Mouse (Mus musculus): ENCODE measurements around the gene Ndst2.

Gene Ndst2

GRCm38 (mm10) chr14:20733952-20734774, at the start of gene Ndst2:
Gene Ndst2, minus strand, starts transcription at chr14:20734562.
- in situ Hi-C loops (cut with MboI, MseI) = no loop called here

GRCm38 (mm10) chr14:20783526-20783925, 49.2 kb upstream of the Ndst2 start:
- in situ Hi-C loops (cut with MboI, MseI) = no loop called here

- in situ Hi-C loops (cut with MboI, MseI) = no loop called here
Measured at GRCm38 (mm10) chr14:20782860-20783259, 48.5 kb upstream of the Ndst2 start.

- in situ Hi-C loops (cut with MboI, MseI) = no loop called here
Measured at GRCm38 (mm10) chr14:20780217-20780616, 45.9 kb upstream of the Ndst2 start.

GRCm38 (mm10) chr14:20778496-20778895, 44.1 kb upstream of the Ndst2 start:
- in situ Hi-C loops (cut with MboI, MseI) = no loop called here

GRCm38 (mm10) chr14:20775661-20776060, 41.3 kb upstream of the Ndst2 start:
- in situ Hi-C loops (cut with MboI, MseI) = no loop called here

GRCm38 (mm10) chr14:20773410-20773809, 39.0 kb upstream of the Ndst2 start:
- in situ Hi-C loops (cut with MboI, MseI) = loop anchor here in 1 of 2 experiments (25.0 kb wide), 1 partner anchor 239 kb away; no protein-coding TSS in a partner anchor

- in situ Hi-C loops (cut with MboI, MseI) = loop anchor here in 1 of 2 experiments (25.0 kb wide), 1 partner anchor 239 kb away; no protein-coding TSS in a partner anchor
Measured at GRCm38 (mm10) chr14:20772808-20773207, 38.4 kb upstream of the Ndst2 start.

- in situ Hi-C loops (cut with MboI, MseI) = loop anchor here in 1 of 2 experiments (25.0 kb wide), 1 partner anchor 240 kb away; no protein-coding TSS in a partner anchor
Measured at GRCm38 (mm10) chr14:20771941-20772340, 37.6 kb upstream of the Ndst2 start.

- in situ Hi-C loops (cut with MboI, MseI) = loop anchor here (5.0 to 25.0 kb wide), 2 partner anchors 34 to 244 kb away; no protein-coding TSS in a partner anchor
Measured at GRCm38 (mm10) chr14:20768581-20768980, 34.2 kb upstream of the Ndst2 start.

- in situ Hi-C loops (cut with MboI, MseI) = loop anchor here (5.0 to 25.0 kb wide), 2 partner anchors 34 to 244 kb away; no protein-coding TSS in a partner anchor
Measured at GRCm38 (mm10) chr14:20767936-20768335, 33.6 kb upstream of the Ndst2 start.

- in situ Hi-C loops (cut with MboI, MseI) = loop anchor here (5.0 to 25.0 kb wide), 2 partner anchors 37 to 247 kb away; no protein-coding TSS in a partner anchor
Measured at GRCm38 (mm10) chr14:20765642-20766258, 31.4 kb upstream of the Ndst2 start.

- in situ Hi-C loops (cut with MboI, MseI) = loop anchor here (5.0 to 25.0 kb wide), 4 partner anchors 37 to 247 kb away; no protein-coding TSS in a partner anchor
Measured at GRCm38 (mm10) chr14:20764942-20765341, 30.6 kb upstream of the Ndst2 start.

- in situ Hi-C loops (cut with MboI, MseI) = loop anchor here in 1 of 2 experiments (25.0 kb wide), 1 partner anchor 253 kb away; no protein-coding TSS in a partner anchor
Measured at GRCm38 (mm10) chr14:20758768-20759435, 24.5 kb upstream of the Ndst2 start.

GRCm38 (mm10) chr14:20757370-20757907, 23.1 kb upstream of the Ndst2 start:
- in situ Hi-C loops (cut with MboI, MseI) = loop anchor here in 1 of 2 experiments (25.0 kb wide), 1 partner anchor 255 kb away; no protein-coding TSS in a partner anchor

- in situ Hi-C loops (cut with MboI, MseI) = loop anchor here in 1 of 2 experiments (25.0 kb wide), 1 partner anchor 259 kb away; no protein-coding TSS in a partner anchor
Measured at GRCm38 (mm10) chr14:20753792-20754191, 19.4 kb upstream of the Ndst2 start.

GRCm38 (mm10) chr14:20750503-20750902, 16.1 kb upstream of the Ndst2 start:
- in situ Hi-C loops (cut with MboI, MseI) = loop anchor here in 1 of 2 experiments (25.0 kb wide), 1 partner anchor 262 kb away; no protein-coding TSS in a partner anchor

GRCm38 (mm10) chr14:20749494-20750051, 15.2 kb upstream of the Ndst2 start:
- in situ Hi-C loops (cut with MboI, MseI) = loop anchor here in 1 of 2 experiments (25.0 kb wide), 1 partner anchor 263 kb away; no protein-coding TSS in a partner anchor

GRCm38 (mm10) chr14:20748388-20748787, 14.0 kb upstream of the Ndst2 start:
- in situ Hi-C loops (cut with MboI, MseI) = no loop called here

- in situ Hi-C loops (cut with MboI, MseI) = no loop called here
Measured at GRCm38 (mm10) chr14:20746935-20747334, 12.6 kb upstream of the Ndst2 start.

- in situ Hi-C loops (cut with MboI, MseI) = no loop called here
Measured at GRCm38 (mm10) chr14:20743614-20744013, 9.3 kb upstream of the Ndst2 start.
